Mouse (Mus musculus): Measurements from ENCODE around the gene Spata6. TPM values are rescaled to one million over a fixed set of nuclear protein-coding genes. Genes with fewer than 3 reads are reported as not detected.

Gene Spata6
- 33.7 and 34.4 TPM in 2 replicates for polyA plus RNA-seq (2015; fragmentation: Nextera tagmentation; extraction: Ambion mirVana)

DNA sequence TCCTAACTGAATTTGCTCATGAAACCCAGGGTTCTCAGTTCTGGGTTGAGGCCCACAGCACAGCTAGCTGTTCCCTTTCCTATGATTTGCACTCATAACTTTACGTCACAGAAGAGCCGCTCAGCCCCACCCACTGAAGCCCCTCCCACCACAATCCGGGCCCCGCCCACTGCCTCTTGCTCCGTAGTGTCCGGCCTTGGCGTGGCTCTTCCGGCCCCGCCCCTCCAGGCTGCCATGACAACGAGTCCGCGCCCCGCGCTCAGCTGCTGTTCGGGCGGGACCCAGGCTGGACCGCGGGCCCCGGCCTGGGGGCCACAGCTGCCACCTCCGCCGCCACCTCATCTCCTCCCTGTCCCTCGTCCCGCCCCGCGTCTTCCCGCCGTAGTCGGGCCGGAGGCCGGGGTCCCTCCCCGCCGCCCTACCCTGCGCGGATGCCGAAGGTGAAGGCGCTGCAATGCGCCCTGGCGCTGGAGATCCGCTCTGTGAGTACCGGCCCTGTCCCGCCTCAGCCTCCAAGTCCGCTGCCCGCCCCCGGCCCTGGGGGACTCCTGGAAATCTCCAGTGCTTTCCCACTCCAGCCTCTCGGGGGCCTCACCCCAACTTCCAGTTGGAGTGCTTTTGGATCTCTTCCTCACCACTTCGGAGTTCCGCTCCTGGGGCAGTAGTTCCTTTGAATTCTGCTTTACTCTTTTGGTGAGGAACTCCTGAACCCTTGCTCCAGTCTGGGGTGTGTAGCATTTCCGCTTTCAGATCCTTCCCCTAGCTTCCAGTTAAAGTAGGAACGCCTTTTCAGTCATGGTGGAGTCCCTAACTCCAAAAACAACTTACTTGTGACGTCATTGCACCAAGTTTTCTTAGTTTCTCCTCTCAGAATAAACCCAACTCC, at the start of gene Spata6:
Gene Spata6 (plus strand): TSS at position 209 of the 886 bp plus-strand sequence.
- H3K27ac ChIP-seq (ENCODE audit: low read length) = peak within 1 kb of the TSS; percentile 88
- peaks cover 10% of the 10 kb centered on the region for H3K4me1 ChIP-seq (ENCODE audit: insufficient read depth, low read length)
- H3K36me3 ChIP-seq (ENCODE audit: insufficient read depth, low read length) = peaks cover 3% of the 10 kb centered on the region; the same call in 1 of the 2 replicates
- H3K9me3 ChIP-seq (ENCODE audit: low read length) = no peaks in the 10 kb centered on the region
- H3K27me3 ChIP-seq (ENCODE audit: insufficient read depth, low read length) = no peaks in the 10 kb centered on the region
- peak; percentile 99 for ATAC-seq (ENCODE audit: low FRiP score, low TSS enrichment)
- H3K4me2 ChIP-seq (replicated peaks; ENCODE audit: low read depth, low read length) = peak within 1 kb of the TSS; percentile 77
- H3K4me3 ChIP-seq (ENCODE audit: low read length) = peak within 1 kb of the TSS; percentile 96
- peak within 1 kb of the TSS; percentile 88 for H3K9ac ChIP-seq (replicated peaks; ENCODE audit: low read length)
- WGBS = under 1% methylated on average over 50 of the region's 50 CpGs

DNA sequence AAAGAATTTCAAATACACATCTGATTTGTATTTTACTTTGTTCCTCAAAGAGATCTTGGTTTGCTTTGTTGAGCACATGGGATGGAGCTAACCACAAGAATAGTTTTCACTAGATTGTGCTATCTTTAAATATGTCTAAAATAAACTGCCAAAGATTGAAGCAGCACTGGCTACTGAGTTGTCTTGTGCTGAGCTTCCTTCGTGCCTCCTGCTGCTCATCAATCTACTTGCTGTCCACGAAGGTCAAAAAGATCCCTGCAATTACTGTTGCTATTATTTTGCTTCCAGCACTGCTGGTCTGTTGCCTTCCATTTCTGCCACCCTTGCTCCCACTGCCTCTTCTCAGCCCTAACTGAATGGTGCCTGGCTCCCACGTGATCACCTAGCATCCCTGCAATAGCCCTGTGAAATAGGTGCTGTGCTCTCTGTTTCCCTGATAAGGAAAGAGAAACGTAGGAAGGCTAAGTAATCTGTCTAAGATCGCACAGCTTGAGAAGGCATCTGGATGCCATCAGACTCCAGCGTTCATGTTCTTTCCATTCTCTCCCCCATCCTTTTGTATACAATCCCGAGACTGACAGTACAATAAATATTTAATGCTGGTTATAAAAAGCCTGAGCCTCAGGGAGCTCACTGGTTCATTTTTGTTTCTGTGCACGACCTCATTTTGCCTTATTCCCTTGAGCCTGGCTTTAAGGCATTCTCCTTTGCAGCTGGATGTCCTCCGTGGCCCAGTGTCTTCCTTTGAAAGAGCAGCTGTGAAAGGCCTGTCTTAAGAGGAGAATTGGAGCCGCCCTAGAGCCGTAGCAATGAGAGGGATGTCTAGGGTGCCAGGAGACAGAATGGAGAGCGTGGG, 49.0 kb upstream of the Spata6 start:
- Histone ChIP-seq H3K27me3 (ENCODE audit: insufficient read depth, low read length) (no peaks in the 10 kb centered on the region), H3K4me1 (ENCODE audit: insufficient read depth, low read length) (peaks cover 15% of the 10 kb centered on the region), H3K27ac (ENCODE audit: low read length) (peak overlapping the region; percentile 37), H3K4me3 (ENCODE audit: low read length) (no peak overlapping the region), H3K4me2 (replicated peaks; ENCODE audit: low read depth, low read length) (no peak overlapping the region; the same call in 1 of the 2 replicates), H3K9me3 (ENCODE audit: low read length) (no peaks in the 10 kb centered on the region), H3K36me3 (ENCODE audit: insufficient read depth, low read length) (no peaks in the 10 kb centered on the region), H3K9ac (replicated peaks; ENCODE audit: low read length) (no peak overlapping the region)
- WGBS = 21% methylated on average over 12 of the region's 12 CpGs
- peak; percentile 67 for ATAC-seq (ENCODE audit: low FRiP score, low TSS enrichment)

DNA sequence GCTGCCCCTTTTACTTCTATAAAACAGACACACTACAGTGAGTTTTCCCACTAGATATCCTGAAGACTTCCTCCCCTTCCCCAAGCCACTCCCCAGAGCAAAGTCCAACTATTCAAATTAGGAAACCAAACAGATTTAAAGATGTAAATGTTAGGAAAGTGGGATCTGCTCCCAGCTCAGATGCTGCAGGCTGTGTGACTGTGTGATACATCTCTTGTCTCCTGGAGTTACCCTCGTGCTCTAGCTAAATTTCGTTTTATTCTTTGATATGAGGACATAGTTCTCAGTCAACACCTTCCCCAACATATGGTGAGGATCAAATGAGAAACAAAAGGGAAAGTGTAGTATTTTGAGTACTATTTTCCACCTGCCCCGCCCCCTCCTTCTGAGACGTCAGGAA, 48.3 kb upstream of the Spata6 start:
- peaks cover 15% of the 10 kb centered on the region for H3K4me1 ChIP-seq (ENCODE audit: insufficient read depth, low read length)
- WGBS = 45% methylated on average over 4 of the region's 4 CpGs
- no peak overlapping the region for H3K4me2 ChIP-seq (replicated peaks; ENCODE audit: low read depth, low read length)
- no peak for ATAC-seq (ENCODE audit: low FRiP score, low TSS enrichment)
- H3K27me3 ChIP-seq (ENCODE audit: insufficient read depth, low read length) = no peaks in the 10 kb centered on the region
- H3K9ac ChIP-seq (replicated peaks; ENCODE audit: low read length) = no peak overlapping the region
- H3K9me3 ChIP-seq (ENCODE audit: low read length) = no peaks in the 10 kb centered on the region
- H3K36me3 ChIP-seq (ENCODE audit: insufficient read depth, low read length) = no peaks in the 10 kb centered on the region
- peak overlapping the region; percentile 31 for H3K27ac ChIP-seq (ENCODE audit: low read length)
- no peak overlapping the region for H3K4me3 ChIP-seq (ENCODE audit: low read length)

DNA sequence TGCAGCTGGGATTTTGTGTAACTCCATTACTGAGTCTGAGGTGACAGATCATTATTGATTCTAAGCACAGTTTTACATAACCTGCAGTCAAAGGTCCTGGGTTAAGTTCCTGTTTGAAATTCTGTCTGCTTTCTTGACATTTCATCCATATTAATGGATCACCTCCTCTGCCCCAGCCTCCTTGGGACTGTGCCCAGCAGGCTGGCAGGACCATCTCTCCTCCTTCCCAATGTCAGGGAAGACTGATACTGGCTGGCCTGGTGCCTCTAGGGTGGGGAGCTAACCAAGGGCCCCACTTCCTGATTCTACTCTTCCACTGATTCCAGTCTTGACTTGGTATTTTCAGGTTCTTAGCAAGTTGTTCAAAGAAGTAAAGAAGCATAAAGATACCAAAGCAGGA, 45.9 kb upstream of the Spata6 start:
- H3K9ac ChIP-seq (replicated peaks; ENCODE audit: low read length) = no peak overlapping the region
- H3K9me3 ChIP-seq (ENCODE audit: low read length) = no peaks in the 10 kb centered on the region
- H3K27ac ChIP-seq (ENCODE audit: low read length) = no peak overlapping the region
- ATAC-seq (ENCODE audit: low FRiP score, low TSS enrichment) = no peak
- no peaks in the 10 kb centered on the region for H3K36me3 ChIP-seq (ENCODE audit: insufficient read depth, low read length)
- H3K27me3 ChIP-seq (ENCODE audit: insufficient read depth, low read length) = no peaks in the 10 kb centered on the region
- no peak overlapping the region for H3K4me2 ChIP-seq (replicated peaks; ENCODE audit: low read depth, low read length)
- H3K4me1 ChIP-seq (ENCODE audit: insufficient read depth, low read length) = peaks cover 15% of the 10 kb centered on the region
- H3K4me3 ChIP-seq (ENCODE audit: low read length) = no peak overlapping the region

DNA sequence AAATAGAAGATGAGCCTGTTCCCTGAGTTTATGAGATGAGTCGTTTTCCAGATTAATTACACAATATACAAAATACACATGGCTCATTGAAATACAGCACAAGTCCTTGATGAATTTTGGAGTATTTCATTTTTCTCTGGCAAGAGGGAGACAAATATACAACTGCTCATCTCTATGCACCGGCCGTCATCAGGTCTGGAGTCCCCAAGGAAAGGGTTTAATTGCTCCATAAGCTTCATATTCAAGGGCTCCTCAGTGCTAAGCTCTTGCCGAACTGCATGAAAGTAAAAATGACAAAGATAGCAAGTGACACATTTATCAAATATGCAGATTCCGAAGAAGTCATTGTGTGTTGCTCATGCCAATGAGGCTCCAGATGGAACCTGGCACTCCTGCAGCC, 37.9 kb upstream of the Spata6 start:
- no peak for ATAC-seq (ENCODE audit: low FRiP score, low TSS enrichment)
- no peaks in the 10 kb centered on the region for H3K9me3 ChIP-seq (ENCODE audit: low read length)
- no peak overlapping the region for H3K4me3 ChIP-seq (ENCODE audit: low read length)
- WGBS = 88% methylated on average over 5 of the region's 5 CpGs
- H3K4me1 ChIP-seq (ENCODE audit: insufficient read depth, low read length) = no peaks in the 10 kb centered on the region; the same call in 1 of the 2 replicates
- H3K36me3 ChIP-seq (ENCODE audit: insufficient read depth, low read length) = no peaks in the 10 kb centered on the region
- H3K27ac ChIP-seq (ENCODE audit: low read length) = no peak overlapping the region
- H3K27me3 ChIP-seq (ENCODE audit: insufficient read depth, low read length) = no peaks in the 10 kb centered on the region
- no peak overlapping the region for H3K4me2 ChIP-seq (replicated peaks; ENCODE audit: low read depth, low read length)
- H3K9ac ChIP-seq (replicated peaks; ENCODE audit: low read length) = no peak overlapping the region

DNA sequence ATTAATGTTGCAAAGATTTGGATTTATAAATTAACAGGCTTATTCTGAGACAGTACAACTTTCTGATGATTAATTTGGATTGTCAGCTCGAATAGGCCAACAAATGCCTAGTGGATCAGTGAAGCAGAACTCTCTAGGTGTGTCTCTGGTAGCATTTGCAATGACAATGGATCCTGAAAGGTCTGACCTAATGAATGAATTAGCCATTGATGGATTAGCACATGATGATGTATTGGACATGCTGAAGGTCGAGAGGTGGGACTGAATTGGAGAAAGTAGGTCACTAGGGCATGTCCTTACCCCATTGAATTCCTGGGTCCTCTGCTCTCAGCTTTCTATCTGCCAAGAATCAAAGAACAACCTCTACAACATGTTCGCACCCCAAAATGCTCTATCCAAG, 37.0 kb upstream of the Spata6 start:
- H3K36me3 ChIP-seq (ENCODE audit: insufficient read depth, low read length) = no peaks in the 10 kb centered on the region
- 82% methylated on average over 3 of the region's 3 CpGs for WGBS
- H3K27me3 ChIP-seq (ENCODE audit: insufficient read depth, low read length) = no peaks in the 10 kb centered on the region
- no peak overlapping the region for H3K4me3 ChIP-seq (ENCODE audit: low read length)
- H3K27ac ChIP-seq (ENCODE audit: low read length) = no peak overlapping the region
- H3K9me3 ChIP-seq (ENCODE audit: low read length) = no peaks in the 10 kb centered on the region
- no peak overlapping the region for H3K9ac ChIP-seq (replicated peaks; ENCODE audit: low read length)
- no peak for ATAC-seq (ENCODE audit: low FRiP score, low TSS enrichment)
- peaks cover 2% of the 10 kb centered on the region; the same call in 1 of the 2 replicates for H3K4me1 ChIP-seq (ENCODE audit: insufficient read depth, low read length)
- H3K4me2 ChIP-seq (replicated peaks; ENCODE audit: low read depth, low read length) = no peak overlapping the region

DNA sequence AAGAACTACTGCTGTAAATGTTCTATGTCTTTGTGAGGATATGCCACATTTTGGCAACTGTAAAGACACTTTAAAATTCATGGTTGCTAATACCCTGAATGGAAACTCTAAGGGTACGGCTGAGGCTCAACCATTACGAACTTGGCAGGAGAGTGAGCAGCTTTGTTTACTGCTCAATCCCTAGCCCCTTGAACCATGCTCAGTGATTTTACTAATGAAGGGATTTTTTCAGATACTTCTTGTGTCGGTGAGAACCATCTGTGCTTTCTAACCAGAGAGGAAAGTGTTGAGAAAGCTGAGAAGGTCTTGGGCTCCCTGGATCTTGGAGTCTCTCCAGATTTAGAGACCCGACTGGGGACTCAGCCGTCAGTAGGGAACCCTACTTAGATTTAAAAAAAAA, 35.9 kb upstream of the Spata6 start:
- peaks cover 2% of the 10 kb centered on the region; the same call in 1 of the 2 replicates for H3K4me1 ChIP-seq (ENCODE audit: insufficient read depth, low read length)
- ATAC-seq (ENCODE audit: low FRiP score, low TSS enrichment) = no peak
- WGBS = 63% methylated on average over 5 of the region's 5 CpGs
- H3K27me3 ChIP-seq (ENCODE audit: insufficient read depth, low read length) = no peaks in the 10 kb centered on the region
- H3K36me3 ChIP-seq (ENCODE audit: insufficient read depth, low read length) = no peaks in the 10 kb centered on the region
- no peak overlapping the region for H3K4me2 ChIP-seq (replicated peaks; ENCODE audit: low read depth, low read length)
- no peak overlapping the region for H3K4me3 ChIP-seq (ENCODE audit: low read length)
- H3K9ac ChIP-seq (replicated peaks; ENCODE audit: low read length) = no peak overlapping the region
- H3K27ac ChIP-seq (ENCODE audit: low read length) = no peak overlapping the region
- H3K9me3 ChIP-seq (ENCODE audit: low read length) = no peaks in the 10 kb centered on the region

DNA sequence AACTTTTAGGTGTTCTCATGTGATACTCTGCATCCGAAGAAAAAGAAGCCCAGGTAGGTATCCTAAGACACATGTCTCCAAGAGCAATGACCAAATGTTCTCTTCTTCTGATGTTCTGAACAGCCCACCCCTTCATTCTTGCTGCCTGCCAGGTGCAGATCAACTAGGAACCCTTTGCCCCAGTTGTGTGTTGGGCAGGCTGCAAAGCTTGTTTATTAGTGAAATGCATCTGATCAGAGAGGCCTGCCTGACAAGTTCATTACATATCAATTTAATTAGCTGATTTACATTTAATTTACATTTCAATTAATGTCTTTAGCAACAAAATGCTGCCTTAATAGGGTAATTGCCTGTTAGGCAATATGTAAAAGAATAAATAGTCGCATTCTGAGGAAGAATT, 33.8 kb upstream of the Spata6 start:
- 85% methylated on average over 2 of the region's 2 CpGs for WGBS
- H3K27ac ChIP-seq (ENCODE audit: low read length) = no peak overlapping the region
- ATAC-seq (ENCODE audit: low FRiP score, low TSS enrichment) = no peak

DNA sequence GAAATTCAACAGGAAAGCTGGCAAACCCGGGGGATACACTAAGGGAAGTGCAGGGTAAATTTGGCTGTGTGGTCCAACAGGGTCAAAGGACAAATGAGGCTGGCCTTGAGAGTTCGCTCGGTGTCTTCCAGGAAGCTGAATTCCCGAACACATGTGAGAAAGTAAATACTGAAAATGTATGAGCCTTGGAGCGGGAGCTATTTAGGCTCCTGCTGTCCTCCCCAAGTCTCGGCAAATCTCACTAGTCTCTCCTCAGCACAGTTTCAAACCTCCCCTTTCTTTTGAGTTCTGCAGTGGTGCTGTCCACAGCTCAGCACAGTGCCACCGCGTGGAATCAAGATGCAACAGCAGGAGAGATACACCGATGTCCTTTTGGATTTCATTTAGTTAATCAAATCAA, 32.8 kb upstream of the Spata6 start:
- Histone ChIP-seq H3K4me2 (replicated peaks; ENCODE audit: low read depth, low read length) (peak overlapping the region; percentile 52), H3K36me3 (ENCODE audit: insufficient read depth, low read length) (no peaks in the 10 kb centered on the region), H3K27me3 (ENCODE audit: insufficient read depth, low read length) (no peaks in the 10 kb centered on the region), H3K27ac (ENCODE audit: low read length) (no peak overlapping the region), H3K9ac (replicated peaks; ENCODE audit: low read length) (peak overlapping the region; percentile 38; the same call in 1 of the 2 replicates), H3K9me3 (ENCODE audit: low read length) (no peaks in the 10 kb centered on the region), H3K4me3 (ENCODE audit: low read length) (peak overlapping the region; percentile 34), H3K4me1 (ENCODE audit: insufficient read depth, low read length) (peaks cover 2% of the 10 kb centered on the region; the same call in 1 of the 2 replicates)
- 5% methylated on average over 9 of the region's 9 CpGs for WGBS
- ATAC-seq (ENCODE audit: low FRiP score, low TSS enrichment) = peak; percentile 90

More for the DNA sequence above, 33.8 kb upstream of the Spata6 start:
- Histone ChIP-seq H3K4me2 (replicated peaks; ENCODE audit: low read depth, low read length) (no peak overlapping the region), H3K4me3 (ENCODE audit: low read length) (no peak overlapping the region), H3K36me3 (ENCODE audit: insufficient read depth, low read length) (no peaks in the 10 kb centered on the region), H3K9ac (replicated peaks; ENCODE audit: low read length) (no peak overlapping the region), H3K9me3 (ENCODE audit: low read length) (no peaks in the 10 kb centered on the region), H3K4me1 (ENCODE audit: insufficient read depth, low read length) (peaks cover 2% of the 10 kb centered on the region; the same call in 1 of the 2 replicates), H3K27me3 (ENCODE audit: insufficient read depth, low read length) (no peaks in the 10 kb centered on the region)

Data from kidney, embryonic 16.5 days (tissue).